Mouse (Mus musculus): ENCODE data around the gene Hand2. TPM values are rescaled to one million over a fixed set of nuclear protein-coding genes. Genes with fewer than 3 reads are reported as not detected.

Hand2 gene
- polyA plus RNA-seq, 1 experiment, result not detected

GRCm38 (mm10) chr8:57306441-57306840 lies 14.3 kb upstream of the Hand2 start:
- Histone ChIP-seq H3K4me2 (ENCODE audit: low read depth) (no peak overlapping the region), H3K79me2 (ENCODE audit: control insufficient read depth, insufficient read depth) (no peaks in the 10 kb centered on the region), H3K4me3 (no peak overlapping the region), H3K27me3 (ENCODE audit: control insufficient read depth, insufficient read depth, insufficient read length) (no peaks in the 10 kb centered on the region), H3K36me3 (ENCODE audit: control insufficient read depth, insufficient read depth) (no peaks in the 10 kb centered on the region), H3ac (ENCODE audit: control insufficient read depth, insufficient read length) (no peak overlapping the region)
- no peak for TF ChIP-seq MYOG (IDR thresholded peaks at IDR 0.05; ENCODE audit: control insufficient read depth in 1 of 3, insufficient read depth in 1 of 3, insufficient read length in 2 of 3, low read depth in 2 of 3)
- no peak for TF ChIP-seq TCF12 (IDR thresholded peaks at IDR 0.05; ENCODE audit: insufficient read depth, poor library complexity, severe bottlenecking)
- TF ChIP-seq POLR2A (IDR thresholded peaks at IDR 0.05; ENCODE audit: insufficient read length, low read depth), result no peak
- TF ChIP-seq E2F4 (IDR thresholded peaks at IDR 0.05; ENCODE audit: insufficient read depth), result no peak
- no peak for TF ChIP-seq POLR2AphosphoS2 (IDR thresholded peaks at IDR 0.05; ENCODE audit: insufficient read length, low read depth)
- TF ChIP-seq SRF (IDR thresholded peaks at IDR 0.05; ENCODE audit: control insufficient read depth, insufficient read length, low read depth), result no peak
- TF ChIP-seq USF1 (IDR thresholded peaks at IDR 0.05; ENCODE audit: low read depth), result no peak
- TF ChIP-seq TCF3 (IDR thresholded peaks at IDR 0.05; ENCODE audit: insufficient read length, low read depth), result no peak
- no peak for TF ChIP-seq MAX (IDR thresholded peaks at IDR 0.05; ENCODE audit: low read depth)
- TF ChIP-seq REST (IDR thresholded peaks at IDR 0.05; ENCODE audit: insufficient read depth, insufficient read length), result no peak
- TF ChIP-seq MYOD1 (IDR thresholded peaks at IDR 0.05; ENCODE audit: control insufficient read depth in 1 of 3, insufficient read length in 2 of 3, low read depth in 2 of 3), result no peak
- TF ChIP-seq CEBPB (IDR thresholded peaks at IDR 0.05; ENCODE audit: insufficient read depth, poor library complexity, severe bottlenecking), result no peak

- TF ChIP-seq POLR2AphosphoS2 (IDR thresholded peaks at IDR 0.05; ENCODE audit: insufficient read length, low read depth), result no peak
- no peak for TF ChIP-seq REST (IDR thresholded peaks at IDR 0.05; ENCODE audit: insufficient read depth, insufficient read length)
- TF ChIP-seq E2F4 (IDR thresholded peaks at IDR 0.05; ENCODE audit: insufficient read depth), result no peak
- H3ac ChIP-seq (ENCODE audit: control insufficient read depth, insufficient read length), result no peak overlapping the region
- no peaks in the 10 kb centered on the region for H3K79me2 ChIP-seq (ENCODE audit: control insufficient read depth, insufficient read depth)
- H3K4me3 ChIP-seq, result no peak overlapping the region
- peaks cover 21% of the 10 kb centered on the region for H3K27me3 ChIP-seq (ENCODE audit: control insufficient read depth, insufficient read depth, insufficient read length)
- no peaks in the 10 kb centered on the region for H3K36me3 ChIP-seq (ENCODE audit: control insufficient read depth, insufficient read depth)
- no peak overlapping the region for H3K4me2 ChIP-seq (ENCODE audit: low read depth)
Observed at GRCm38 (mm10) chr8:57309844-57310485, 10.8 kb upstream of the Hand2 start.

- Histone ChIP-seq H3K36me3 (ENCODE audit: control insufficient read depth, insufficient read depth) (no peaks in the 10 kb centered on the region), H3K4me3 (no peak overlapping the region), H3K27me3 (ENCODE audit: control insufficient read depth, insufficient read depth, insufficient read length) (peaks cover 26% of the 10 kb centered on the region), H3K79me2 (ENCODE audit: control insufficient read depth, insufficient read depth) (no peaks in the 10 kb centered on the region), H3ac (ENCODE audit: control insufficient read depth, insufficient read length) (no peak overlapping the region), H3K4me2 (ENCODE audit: low read depth) (no peak overlapping the region)
- no peak for TF ChIP-seq USF1 (IDR thresholded peaks at IDR 0.05; ENCODE audit: low read depth)
- no peak for TF ChIP-seq TCF12 (IDR thresholded peaks at IDR 0.05; ENCODE audit: insufficient read depth, poor library complexity, severe bottlenecking)
- TF ChIP-seq CEBPB (IDR thresholded peaks at IDR 0.05; ENCODE audit: insufficient read depth, poor library complexity, severe bottlenecking), result no peak
- TF ChIP-seq MAX (IDR thresholded peaks at IDR 0.05; ENCODE audit: low read depth), result no peak
- TF ChIP-seq MYOG (IDR thresholded peaks at IDR 0.05; ENCODE audit: control insufficient read depth in 1 of 3, insufficient read depth in 1 of 3, insufficient read length in 2 of 3, low read depth in 2 of 3), result no peak
- TF ChIP-seq TCF3 (IDR thresholded peaks at IDR 0.05; ENCODE audit: insufficient read length, low read depth), result no peak
- TF ChIP-seq POLR2A (IDR thresholded peaks at IDR 0.05; ENCODE audit: insufficient read length, low read depth), result no peak
- no peak for TF ChIP-seq SRF (IDR thresholded peaks at IDR 0.05; ENCODE audit: control insufficient read depth, insufficient read length, low read depth)
- TF ChIP-seq REST (IDR thresholded peaks at IDR 0.05; ENCODE audit: insufficient read depth, insufficient read length), result no peak
- TF ChIP-seq MYOD1 (IDR thresholded peaks at IDR 0.05; ENCODE audit: control insufficient read depth in 1 of 3, insufficient read length in 2 of 3, low read depth in 2 of 3), result no peak
- no peak for TF ChIP-seq POLR2AphosphoS2 (IDR thresholded peaks at IDR 0.05; ENCODE audit: insufficient read length, low read depth)
- no peak for TF ChIP-seq E2F4 (IDR thresholded peaks at IDR 0.05; ENCODE audit: insufficient read depth)
Observed at GRCm38 (mm10) chr8:57312031-57312981, 8.5 kb upstream of the Hand2 start.

GRCm38 (mm10) chr8:57313583-57313982 lies 7.2 kb upstream of the Hand2 start:
- no peak overlapping the region for H3K4me3 ChIP-seq
- no peaks in the 10 kb centered on the region for H3K79me2 ChIP-seq (ENCODE audit: control insufficient read depth, insufficient read depth)
- H3ac ChIP-seq (ENCODE audit: control insufficient read depth, insufficient read length), result no peak overlapping the region
- TF ChIP-seq USF1 (IDR thresholded peaks at IDR 0.05; ENCODE audit: low read depth) (no peak), MAX (IDR thresholded peaks at IDR 0.05; ENCODE audit: low read depth) (no peak), E2F4 (IDR thresholded peaks at IDR 0.05; ENCODE audit: insufficient read depth) (no peak), POLR2AphosphoS2 (IDR thresholded peaks at IDR 0.05; ENCODE audit: insufficient read length, low read depth) (no peak), REST (IDR thresholded peaks at IDR 0.05; ENCODE audit: insufficient read depth, insufficient read length) (no peak), TCF3 (IDR thresholded peaks at IDR 0.05; ENCODE audit: insufficient read length, low read depth) (no peak), MYOG (IDR thresholded peaks at IDR 0.05; ENCODE audit: control insufficient read depth in 1 of 3, insufficient read depth in 1 of 3, insufficient read length in 2 of 3, low read depth in 2 of 3) (no peak), MYOD1 (IDR thresholded peaks at IDR 0.05; ENCODE audit: control insufficient read depth in 1 of 3, insufficient read length in 2 of 3, low read depth in 2 of 3) (no peak), POLR2A (IDR thresholded peaks at IDR 0.05; ENCODE audit: insufficient read length, low read depth) (no peak), CEBPB (IDR thresholded peaks at IDR 0.05; ENCODE audit: insufficient read depth, poor library complexity, severe bottlenecking) (no peak), TCF12 (IDR thresholded peaks at IDR 0.05; ENCODE audit: insufficient read depth, poor library complexity, severe bottlenecking) (no peak), SRF (IDR thresholded peaks at IDR 0.05; ENCODE audit: control insufficient read depth, insufficient read length, low read depth) (no peak)
- no peak overlapping the region for H3K4me2 ChIP-seq (ENCODE audit: low read depth)
- H3K27me3 ChIP-seq (ENCODE audit: control insufficient read depth, insufficient read depth, insufficient read length), result peaks cover 28% of the 10 kb centered on the region
- H3K36me3 ChIP-seq (ENCODE audit: control insufficient read depth, insufficient read depth), result no peaks in the 10 kb centered on the region

Data from myocyte (in vitro differentiated cells).